Mouse (Mus musculus): ENCODE results near the gene Acap2. TPM values are rescaled to one million over a fixed set of nuclear protein-coding genes. Genes with fewer than 3 reads are reported as not detected.

Acap2 gene
- 26.7 and 39.4 TPM in 2 replicates for total RNA-seq (2014; rRNA removed)
- 9.0 and 10.9 TPM in 2 replicates for polyA plus RNA-seq (2015; fragmentation: Nextera tagmentation; extraction: Ambion mirVana)

- Histone ChIP-seq H3K9ac (replicated peaks; ENCODE audit: low read length, poor library complexity, severe bottlenecking) (peak within 1 kb of the TSS; percentile 96), H3K4me1 (ENCODE audit: insufficient read depth, low read length) (0 out of 2 replicates have a peak, but pooled peaks cover 3% of the 10 kb centered on the region), H3K27me3 (ENCODE audit: insufficient read depth, low read length) (no peaks in the 10 kb centered on the region), H3K9me3 (ENCODE audit: low read length) (no peaks in the 10 kb centered on the region), H3K4me2 (ENCODE audit: low read depth, low read length, poor library complexity, severe bottlenecking) (peak within 1 kb of the TSS; percentile 82), H3K27ac (ENCODE audit: low read depth, low read length) (peak within 1 kb of the TSS; percentile 98), H3K36me3 (ENCODE audit: insufficient read depth, low read length) (no peaks in the 10 kb centered on the region), H3K4me3 (ENCODE audit: low read depth, low read length) (peak within 1 kb of the TSS; percentile 72)
- no peak for TF ChIP-seq CTCF (IDR thresholded peaks at IDR 0.05)
- DNase-seq (ENCODE audit: low spot score) (peak; percentile 98), ATAC-seq (ENCODE audit: low FRiP score) (peak; percentile 99)
- 2% methylated on average over 65 of the region's 73 CpGs for whole genome bisulfite sequencing
These were observed at the start of gene Acap2 for GRCm38 (mm10) chr16:31200790-31201567. Gene Acap2 (minus strand): TSS chr16:31201245.

GRCm38 (mm10) chr16:31249401-31249800 is 48.4 kb upstream of the Acap2 start:
- ATAC-seq (ENCODE audit: low FRiP score) (no peak), DNase-seq (ENCODE audit: low spot score) (no peak)
- no peak overlapping the region for H3K4me3 ChIP-seq (ENCODE audit: low read depth, low read length)
- no peak overlapping the region for H3K27ac ChIP-seq (ENCODE audit: low read depth, low read length)
- no peak overlapping the region for H3K9ac ChIP-seq (replicated peaks; ENCODE audit: low read length, poor library complexity, severe bottlenecking)
- 87% methylated on average over 3 of the region's 3 CpGs for WGBS
- H3K27me3 ChIP-seq (ENCODE audit: insufficient read depth, low read length), result no peaks in the 10 kb centered on the region
- H3K9me3 ChIP-seq (ENCODE audit: low read length), result no peaks in the 10 kb centered on the region
- no peaks in the 10 kb centered on the region for H3K4me1 ChIP-seq (ENCODE audit: insufficient read depth, low read length)
- TF ChIP-seq CTCF (IDR thresholded peaks at IDR 0.05), result no peak
- no peak overlapping the region for H3K4me2 ChIP-seq (ENCODE audit: low read depth, low read length, poor library complexity, severe bottlenecking)
- peaks cover 4% of the 10 kb centered on the region; the same call in 1 of the 2 replicates for H3K36me3 ChIP-seq (ENCODE audit: insufficient read depth, low read length)

GRCm38 (mm10) chr16:31248717-31249116 is 47.7 kb upstream of the Acap2 start:
- Histone ChIP-seq H3K27me3 (ENCODE audit: insufficient read depth, low read length) (no peaks in the 10 kb centered on the region), H3K9ac (replicated peaks; ENCODE audit: low read length, poor library complexity, severe bottlenecking) (no peak overlapping the region), H3K9me3 (ENCODE audit: low read length) (no peaks in the 10 kb centered on the region), H3K4me2 (ENCODE audit: low read depth, low read length, poor library complexity, severe bottlenecking) (no peak overlapping the region), H3K36me3 (ENCODE audit: insufficient read depth, low read length) (peaks cover 4% of the 10 kb centered on the region; the same call in 1 of the 2 replicates), H3K4me3 (ENCODE audit: low read depth, low read length) (no peak overlapping the region), H3K27ac (ENCODE audit: low read depth, low read length) (no peak overlapping the region), H3K4me1 (ENCODE audit: insufficient read depth, low read length) (no peaks in the 10 kb centered on the region)
- no peak for ATAC-seq (ENCODE audit: low FRiP score)
- 78% methylated on average over 13 of the region's 13 CpGs for WGBS
- TF ChIP-seq CTCF (IDR thresholded peaks at IDR 0.05), result no peak
- no peak for DNase-seq (ENCODE audit: low spot score)

- no peak overlapping the region for H3K9ac ChIP-seq (replicated peaks; ENCODE audit: low read length, poor library complexity, severe bottlenecking)
- no peak overlapping the region for H3K27ac ChIP-seq (ENCODE audit: low read depth, low read length)
- WGBS, result 83% methylated on average over 7 of the region's 7 CpGs
- H3K4me2 ChIP-seq (ENCODE audit: low read depth, low read length, poor library complexity, severe bottlenecking), result no peak overlapping the region
- no peak overlapping the region for H3K4me3 ChIP-seq (ENCODE audit: low read depth, low read length)
- no peaks in the 10 kb centered on the region for H3K9me3 ChIP-seq (ENCODE audit: low read length)
- H3K4me1 ChIP-seq (ENCODE audit: insufficient read depth, low read length), result no peaks in the 10 kb centered on the region
- no peaks in the 10 kb centered on the region for H3K27me3 ChIP-seq (ENCODE audit: insufficient read depth, low read length)
- DNase-seq (ENCODE audit: low spot score) (no peak), ATAC-seq (ENCODE audit: low FRiP score) (no peak)
- TF ChIP-seq CTCF (IDR thresholded peaks at IDR 0.05), result no peak
- peaks cover 2% of the 10 kb centered on the region; the same call in 1 of the 2 replicates for H3K36me3 ChIP-seq (ENCODE audit: insufficient read depth, low read length)
These were observed 46.4 kb upstream of the Acap2 start for GRCm38 (mm10) chr16:31247442-31247841.

GRCm38 (mm10) chr16:31244053-31244452 is 43.0 kb upstream of the Acap2 start:
- Histone ChIP-seq H3K4me2 (ENCODE audit: low read depth, low read length, poor library complexity, severe bottlenecking) (no peak overlapping the region), H3K36me3 (ENCODE audit: insufficient read depth, low read length) (no peaks in the 10 kb centered on the region), H3K27me3 (ENCODE audit: insufficient read depth, low read length) (no peaks in the 10 kb centered on the region), H3K4me1 (ENCODE audit: insufficient read depth, low read length) (no peaks in the 10 kb centered on the region), H3K9me3 (ENCODE audit: low read length) (no peaks in the 10 kb centered on the region), H3K4me3 (ENCODE audit: low read depth, low read length) (no peak overlapping the region), H3K27ac (ENCODE audit: low read depth, low read length) (no peak overlapping the region), H3K9ac (replicated peaks; ENCODE audit: low read length, poor library complexity, severe bottlenecking) (no peak overlapping the region)
- peak; percentile 35 for TF ChIP-seq CTCF (IDR thresholded peaks at IDR 0.05)
- DNase-seq (ENCODE audit: low spot score) (no peak), ATAC-seq (ENCODE audit: low FRiP score) (no peak)
- WGBS, result 82% methylated on average over 3 of the region's 3 CpGs

GRCm38 (mm10) chr16:31241433-31241832 is 40.4 kb upstream of the Acap2 start:
- H3K27ac ChIP-seq (ENCODE audit: low read depth, low read length), result no peak overlapping the region
- no peaks in the 10 kb centered on the region for H3K4me1 ChIP-seq (ENCODE audit: insufficient read depth, low read length)
- H3K4me2 ChIP-seq (ENCODE audit: low read depth, low read length, poor library complexity, severe bottlenecking), result no peak overlapping the region
- WGBS, result 86% methylated on average over 9 of the region's 9 CpGs
- H3K36me3 ChIP-seq (ENCODE audit: insufficient read depth, low read length), result no peaks in the 10 kb centered on the region
- H3K9me3 ChIP-seq (ENCODE audit: low read length), result no peaks in the 10 kb centered on the region
- DNase-seq (ENCODE audit: low spot score), result no peak
- TF ChIP-seq CTCF (IDR thresholded peaks at IDR 0.05), result no peak
- H3K4me3 ChIP-seq (ENCODE audit: low read depth, low read length), result no peak overlapping the region
- no peak for ATAC-seq (ENCODE audit: low FRiP score)
- no peak overlapping the region for H3K9ac ChIP-seq (replicated peaks; ENCODE audit: low read length, poor library complexity, severe bottlenecking)
- no peaks in the 10 kb centered on the region for H3K27me3 ChIP-seq (ENCODE audit: insufficient read depth, low read length)
